Mouse (Mus musculus): ENCODE results near the gene 4632433K11Rik.

DNA sequence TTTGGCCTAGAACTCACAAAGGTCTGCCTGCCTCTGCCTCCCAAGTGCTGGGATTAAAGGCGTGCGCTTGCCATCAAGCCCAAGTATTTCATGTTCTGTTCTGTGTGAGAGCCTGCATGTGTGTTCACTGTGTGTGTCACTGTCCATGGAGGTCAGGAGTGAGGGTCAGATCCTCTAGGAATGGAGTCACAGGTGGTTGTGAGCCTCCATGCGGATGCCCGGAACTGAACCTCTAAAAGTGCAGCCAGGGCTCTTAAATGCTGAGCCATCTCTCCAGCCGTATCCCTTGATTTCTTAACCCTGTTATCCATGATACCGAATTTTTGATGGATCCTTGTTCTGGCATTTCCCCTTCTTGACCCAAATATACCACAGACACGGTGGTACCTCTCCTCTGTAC is 3.1 kb downstream of the 4632433K11Rik start:
- TF ChIP-seq POLR2A (IDR thresholded peaks at IDR 0.05; ENCODE audit: control insufficient read depth in 1 of 2, insufficient read depth in 1 of 2, low read depth in 1 of 2, low read length in 2 of 2, poor library complexity in 1 of 2) (no peak), CTCF (IDR thresholded peaks at IDR 0.05 in 2 of 3, conservative IDR thresholded peaks at IDR 0.05 in 1 of 3; ENCODE audit: control insufficient read depth in 1 of 3, insufficient read depth in 1 of 3, low read depth in 2 of 3, low read length in 3 of 3, poor library complexity in 1 of 3, severe bottlenecking in 1 of 3) (no peak), EP300 (IDR thresholded peaks at IDR 0.05; ENCODE audit: low read depth in 1 of 2, low read length in 2 of 2) (no peak), GATA1 (IDR thresholded peaks at IDR 0.05; ENCODE audit: low read depth, low read length) (no peak), POLR2AphosphoS5 (IDR thresholded peaks at IDR 0.05; ENCODE audit: borderline replicate concordance, low read depth, low read length) (no peak), MAX (IDR thresholded peaks at IDR 0.05; ENCODE audit: low read length) (no peak), CHD2 (IDR thresholded peaks at IDR 0.05; ENCODE audit: low read length) (no peak), MAFK (IDR thresholded peaks at IDR 0.05; ENCODE audit: borderline replicate concordance, low read depth, low read length) (no peak), RCOR1 (IDR thresholded peaks at IDR 0.05; ENCODE audit: low read depth, low read length) (no peak), SIN3A (IDR thresholded peaks at IDR 0.05; ENCODE audit: low read length) (no peak), BHLHE40 (IDR thresholded peaks at IDR 0.05; ENCODE audit: borderline replicate concordance, low read depth, low read length) (no peak), RAD21 (IDR thresholded peaks at IDR 0.05; ENCODE audit: low read depth, low read length) (no peak)
